Mouse (Mus musculus) intestine, embryonic 16.5 days (tissue): ENCODE measurements at regions not wholly inside any gene's neighbourhood (a gene's known extent, or its start where the extent isn't known, plus 50 kb on each side); places are given as distances from the start of the nearest gene placed in this dataset.

Experiments used
- ATAC-seq: fragments of 200-750 bp; cut with Nextera tagmentation; 2 replicates; pipeline ENCODE4 v1.8.0; 2017; ENCODE audit warnings: moderate TSS enrichment, moderate library complexity
- H3K27ac ChIP-seq: fragments of 300-500 bp; sonication (generic); 2 replicates; pipeline ENCODE4 v1.5.1; 2014; ENCODE audit warnings: mild to moderate bottlenecking, low read length
- H3K27me3 ChIP-seq: fragments of 300-500 bp; sonication (generic); replicated peaks from 2 replicates; pipeline ENCODE4 v1.6.1; 2014; ENCODE audit warnings: low read length, control low read depth, mixed read lengths; ENCODE audit not compliant: control insufficient read depth, insufficient read depth
- H3K36me3 ChIP-seq: fragments of 300-500 bp; sonication (generic); 2 replicates; pipeline ENCODE4 v1.6.1; 2014; ENCODE audit warnings: low read length, control low read depth; ENCODE audit not compliant: control insufficient read depth, insufficient read depth
- H3K4me1 ChIP-seq: fragments of 300-500 bp; sonication (generic); 2 replicates; pipeline ENCODE4 v1.6.1; 2014; ENCODE audit warnings: low read length, control low read depth, mixed read lengths; ENCODE audit not compliant: control insufficient read depth, insufficient read depth
- H3K4me2 ChIP-seq: fragments of 300-500 bp; sonication (generic); 2 replicates; pipeline ENCODE4 v1.6.1; 2014; ENCODE audit warnings: low read depth, low read length, control low read depth
- H3K4me3 ChIP-seq: fragments of 300-500 bp; sonication (generic); 2 replicates; pipeline ENCODE4 v1.5.1; 2014; ENCODE audit warnings: mild to moderate bottlenecking, low read length
- H3K9ac ChIP-seq: fragments of 300-500 bp; sonication (generic); 2 replicates; pipeline ENCODE4 v1.6.1; 2014; ENCODE audit warnings: low read depth, low read length
- H3K9me3 ChIP-seq: fragments of 300-500 bp; sonication (generic); 2 replicates; pipeline ENCODE4 v1.6.1; 2016; ENCODE audit warnings: low read length, control low read depth; ENCODE audit not compliant: control insufficient read depth
- WGBS: fragments of 180-500 bp; shearing (Covaris S2); extraction: QIAGEN DNeasy Blood & Tissue Kit; methylation state at CpG from one replicate; pipeline ENCODE4 v1.1.7; 2014; 5-methylcytosine and 5-hydroxymethylcytosine counted together

GRCm38 (mm10) chr9:41592900-41593690 lies 431.6 kb upstream of the Ubash3b start:
- WGBS, result 86% methylated on average over 4 of the region's 4 CpGs
- ATAC-seq, result no peak
- no peaks in the 10 kb centered on the region for H3K4me1 ChIP-seq

GRCm38 (mm10) chr9:41592101-41592500 lies 430.6 kb upstream of the Ubash3b start:
- Histone ChIP-seq H3K4me1 (no peaks in the 10 kb centered on the region), H3K4me2 (no peak overlapping the region), H3K27ac (no peak overlapping the region), H3K9ac (no peak overlapping the region), H3K9me3 (no peaks in the 10 kb centered on the region), H3K36me3 (no peaks in the 10 kb centered on the region; the same call in 1 of the 2 replicates), H3K4me3 (no peak overlapping the region), H3K27me3 (no peaks in the 10 kb centered on the region)
- WGBS, result 91% methylated on average over 1 of the region's 1 CpGs
- ATAC-seq, result no peak

More at GRCm38 (mm10) chr9:41592900-41593690, 431.6 kb upstream of the Ubash3b start:
- H3K9me3 ChIP-seq, result no peaks in the 10 kb centered on the region
- H3K4me3 ChIP-seq, result no peak overlapping the region
- no peak overlapping the region for H3K27ac ChIP-seq
- no peaks in the 10 kb centered on the region for H3K27me3 ChIP-seq
- no peak overlapping the region for H3K9ac ChIP-seq
- H3K4me2 ChIP-seq, result no peak overlapping the region
- H3K36me3 ChIP-seq, result no peaks in the 10 kb centered on the region; the same call in 1 of the 2 replicates

DNA sequence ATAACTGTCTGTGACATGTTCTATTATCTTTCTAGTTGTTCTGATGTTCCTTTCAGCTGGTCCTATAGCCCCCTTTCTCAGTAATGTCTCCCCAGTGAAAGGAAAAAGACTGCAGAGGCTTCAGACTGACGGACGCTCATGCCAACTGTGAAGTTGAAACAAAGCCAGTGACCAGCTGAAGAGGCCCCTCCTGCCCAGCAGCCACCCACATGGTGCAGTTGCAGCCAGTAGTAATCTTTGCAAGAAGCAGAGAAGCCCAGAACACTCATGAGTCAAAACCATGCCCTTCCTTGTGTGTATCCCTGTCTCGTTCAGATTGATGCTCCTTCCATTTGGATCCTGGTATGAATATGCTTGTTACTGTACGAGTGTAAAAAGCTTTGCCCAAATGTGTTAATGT lies 428.7 kb upstream of the Ubash3b start:
- Histone ChIP-seq H3K9ac (no peak overlapping the region), H3K27me3 (no peaks in the 10 kb centered on the region), H3K4me1 (peaks cover 3% of the 10 kb centered on the region), H3K4me3 (no peak overlapping the region), H3K9me3 (no peaks in the 10 kb centered on the region), H3K4me2 (no peak overlapping the region), H3K36me3 (no peaks in the 10 kb centered on the region; the same call in 1 of the 2 replicates), H3K27ac (no peak overlapping the region)
- 78% methylated on average over 4 of the region's 4 CpGs for WGBS
- ATAC-seq, result no peak

DNA sequence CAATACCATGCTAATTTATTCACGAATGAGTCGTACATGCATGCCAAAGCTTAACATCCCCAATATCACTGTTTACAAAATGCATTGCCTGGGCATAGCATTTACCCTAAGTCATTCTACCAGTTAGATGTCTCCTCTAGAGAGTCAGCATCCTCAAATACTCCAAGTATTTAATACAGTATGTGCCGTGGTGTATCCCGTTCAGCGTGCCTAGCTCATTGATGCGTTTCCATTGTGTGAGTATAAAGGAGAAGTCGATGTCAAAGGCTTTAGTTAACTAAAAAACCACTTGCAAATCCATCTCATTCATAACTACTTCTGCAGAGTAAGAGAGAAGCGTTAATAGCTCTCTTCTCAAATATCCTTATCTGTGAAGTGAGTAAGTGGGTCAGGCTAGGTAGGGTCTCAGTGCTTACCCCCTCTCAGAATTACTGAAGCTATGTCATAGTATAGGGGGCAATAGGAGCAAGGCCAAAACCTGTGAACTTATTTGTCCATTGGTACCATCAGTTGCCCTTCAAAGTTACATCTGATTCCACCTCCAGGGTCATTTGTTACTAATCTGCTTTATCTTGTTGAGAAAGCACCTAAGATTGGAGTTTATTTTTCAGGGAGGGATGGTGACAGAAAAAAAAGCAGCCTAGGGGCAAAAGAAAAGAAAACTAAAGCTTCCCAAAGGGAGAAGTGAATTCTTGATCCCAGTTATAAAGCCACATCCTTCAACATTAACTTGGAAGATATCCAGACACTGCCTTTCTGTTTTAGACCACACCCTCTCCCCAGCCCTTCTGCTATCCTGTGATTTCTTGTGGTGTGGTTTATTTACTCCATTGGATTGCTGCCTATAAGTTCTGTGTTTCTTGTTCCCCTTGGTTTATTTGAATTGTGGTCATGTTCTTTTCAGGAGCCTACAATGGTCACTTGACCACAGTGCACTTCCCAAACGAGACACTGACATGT lies 427.2 kb upstream of the Ubash3b start:
- H3K36me3 ChIP-seq, result no peaks in the 10 kb centered on the region; the same call in 1 of the 2 replicates
- 79% methylated on average over 9 of the region's 9 CpGs for WGBS
- H3K4me2 ChIP-seq, result no peak overlapping the region
- no peaks in the 10 kb centered on the region for H3K27me3 ChIP-seq
- no peak overlapping the region for H3K4me3 ChIP-seq
- no peak overlapping the region for H3K27ac ChIP-seq
- H3K4me1 ChIP-seq, result peaks cover 3% of the 10 kb centered on the region
- H3K9me3 ChIP-seq, result no peaks in the 10 kb centered on the region
- no peak overlapping the region for H3K9ac ChIP-seq
- no peak for ATAC-seq

DNA sequence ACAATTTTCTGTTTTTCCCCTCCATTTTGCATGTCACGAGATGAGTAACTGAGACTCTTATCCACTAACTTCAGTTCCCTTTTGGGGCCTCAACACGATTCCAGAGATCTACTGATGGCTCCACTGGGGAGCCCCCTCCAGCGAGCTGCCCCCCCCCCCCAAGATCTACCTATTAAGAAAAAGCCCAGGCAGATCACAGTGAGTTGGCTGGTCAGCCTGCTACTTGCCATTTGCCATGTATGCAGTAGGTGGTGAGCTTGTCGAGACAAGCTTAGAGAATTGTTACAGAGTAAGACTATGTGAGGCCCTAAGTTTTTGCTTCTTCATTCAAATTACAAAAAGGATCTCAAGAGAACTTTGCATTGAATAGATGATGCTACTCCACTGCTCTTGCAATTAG lies 426.3 kb upstream of the Ubash3b start:
- Histone ChIP-seq H3K27me3 (no peaks in the 10 kb centered on the region), H3K9ac (no peak overlapping the region), H3K27ac (no peak overlapping the region), H3K4me3 (no peak overlapping the region), H3K9me3 (no peaks in the 10 kb centered on the region), H3K36me3 (no peaks in the 10 kb centered on the region; the same call in 1 of the 2 replicates), H3K4me1 (peaks cover 3% of the 10 kb centered on the region), H3K4me2 (no peak overlapping the region)
- ATAC-seq, result no peak
- WGBS, result 48% methylated on average over 4 of the region's 4 CpGs

DNA sequence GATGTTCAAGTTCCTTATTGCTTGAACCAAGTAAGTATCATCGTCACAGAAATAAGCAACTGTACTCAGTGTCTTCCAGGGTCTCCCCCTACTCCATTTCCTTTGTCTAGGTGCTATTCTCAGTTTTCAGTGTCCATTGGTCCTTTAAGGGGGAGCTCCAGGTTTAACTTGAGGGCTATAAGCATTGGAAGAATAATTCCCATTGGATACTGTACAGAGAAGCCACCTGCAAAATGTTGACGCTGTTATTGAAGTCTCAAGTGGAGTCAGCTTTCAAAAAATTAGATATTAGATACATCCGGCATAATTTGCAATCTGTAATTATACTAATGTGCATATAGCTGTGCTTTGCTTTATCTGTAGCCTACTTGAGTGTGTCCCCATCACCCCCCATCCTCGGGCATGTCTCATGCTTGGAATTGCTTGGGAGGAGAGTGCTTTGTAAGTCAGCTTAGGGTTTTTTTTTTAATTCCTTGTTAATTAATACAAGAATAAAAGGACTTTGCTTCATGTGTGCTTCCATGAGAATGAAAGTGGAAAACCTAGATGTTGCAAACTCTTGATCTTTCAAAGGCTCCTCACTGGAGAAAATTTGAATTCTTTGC lies 425.6 kb upstream of the Ubash3b start:
- H3K9ac ChIP-seq, result no peak overlapping the region
- H3K27me3 ChIP-seq, result no peaks in the 10 kb centered on the region
- H3K36me3 ChIP-seq, result no peaks in the 10 kb centered on the region; the same call in 1 of the 2 replicates
- H3K4me1 ChIP-seq, result peaks cover 3% of the 10 kb centered on the region
- H3K4me3 ChIP-seq, result no peak overlapping the region
- H3K9me3 ChIP-seq, result no peaks in the 10 kb centered on the region
- H3K27ac ChIP-seq, result no peak overlapping the region
- no peak for ATAC-seq
- WGBS, result 82% methylated on average over 4 of the region's 4 CpGs
- H3K4me2 ChIP-seq, result no peak overlapping the region

- no peak for ATAC-seq
- no peaks in the 10 kb centered on the region for H3K27me3 ChIP-seq
- no peaks in the 10 kb centered on the region for H3K9me3 ChIP-seq
- H3K4me1 ChIP-seq, result peaks cover 3% of the 10 kb centered on the region
- H3K36me3 ChIP-seq, result no peaks in the 10 kb centered on the region; the same call in 1 of the 2 replicates
- H3K9ac ChIP-seq, result no peak overlapping the region
- H3K27ac ChIP-seq, result no peak overlapping the region
- no peak overlapping the region for H3K4me2 ChIP-seq
- 76% methylated on average over 7 of the region's 7 CpGs for whole genome bisulfite sequencing
- no peak overlapping the region for H3K4me3 ChIP-seq
Measured at GRCm38 (mm10) chr9:41586291-41586690, 424.8 kb upstream of the Ubash3b start.

DNA sequence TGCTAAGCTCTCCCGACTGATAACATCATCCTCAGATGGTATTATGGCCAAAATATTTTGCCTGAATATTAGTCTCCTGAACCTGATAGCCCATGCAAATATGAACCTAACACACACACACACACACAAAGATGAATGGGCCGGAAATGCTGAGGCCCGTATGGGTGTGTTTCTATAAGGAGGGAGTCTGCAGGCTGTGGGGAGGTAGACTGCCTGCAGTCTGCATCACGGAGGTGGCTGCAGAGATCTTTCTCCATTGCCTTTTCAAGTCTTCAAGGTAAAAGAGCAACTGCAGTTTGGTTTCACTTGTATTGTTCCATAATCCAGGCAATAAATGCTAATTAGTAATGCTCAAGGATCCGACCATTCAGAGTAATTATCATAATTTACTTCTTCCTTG lies 424.3 kb upstream of the Ubash3b start:
- 51% methylated on average over 5 of the region's 5 CpGs for WGBS
- peaks cover 3% of the 10 kb centered on the region for H3K4me1 ChIP-seq
- H3K27ac ChIP-seq, result no peak overlapping the region
- no peak overlapping the region for H3K4me2 ChIP-seq
- no peak for ATAC-seq
- H3K4me3 ChIP-seq, result peak overlapping the region; percentile 12; the same call in 1 of the 2 replicates
- H3K36me3 ChIP-seq, result no peaks in the 10 kb centered on the region
- H3K9me3 ChIP-seq, result no peaks in the 10 kb centered on the region
- H3K9ac ChIP-seq, result peak overlapping the region; percentile 40; the same call in 1 of the 2 replicates
- H3K27me3 ChIP-seq, result no peaks in the 10 kb centered on the region

DNA sequence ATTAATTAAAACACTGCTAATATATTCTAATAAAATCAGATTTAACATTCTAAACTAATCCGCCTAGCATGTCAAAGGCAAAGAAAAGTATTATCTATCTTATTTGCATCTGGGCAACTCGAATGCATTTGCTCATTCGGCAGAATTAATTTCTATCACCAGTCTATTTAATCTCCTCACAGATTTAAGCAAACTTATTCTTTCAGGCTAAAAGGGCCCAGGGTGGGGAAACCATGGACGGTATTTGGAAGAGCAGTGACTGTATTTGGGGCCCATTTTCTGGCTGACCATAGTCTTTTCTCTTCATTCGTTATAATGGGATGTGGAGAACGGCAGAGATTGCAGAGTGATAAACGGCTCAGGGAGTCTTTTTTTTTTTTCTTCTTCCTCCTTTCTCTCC lies 423.5 kb upstream of the Ubash3b start:
- no peak overlapping the region for H3K27ac ChIP-seq
- no peaks in the 10 kb centered on the region for H3K27me3 ChIP-seq
- H3K9ac ChIP-seq, result no peak overlapping the region
- peak overlapping the region; percentile 25; the same call in 1 of the 2 replicates for H3K4me2 ChIP-seq
- WGBS, result 36% methylated on average over 7 of the region's 7 CpGs
- ATAC-seq, result no peak
- H3K4me1 ChIP-seq, result peaks cover 3% of the 10 kb centered on the region
- H3K4me3 ChIP-seq, result 0 out of 2 replicates have a peak overlapping the region, but pooled peaks have one; percentile 18
- H3K36me3 ChIP-seq, result no peaks in the 10 kb centered on the region
- no peaks in the 10 kb centered on the region for H3K9me3 ChIP-seq
